Mouse (Mus musculus) urinary bladder, postnatal 10 days (tissue): ENCODE results near the gene Farp1.

Experiments used
- DNase-seq: peaks from one replicate; pipeline ENCODE4 v3.0.0; 2022; ENCODE audit warnings: low spot score

Farp1 gene

GRCm38 (mm10) chr14:121314934-121315333, 279.9 kb downstream of the Farp1 start:
- DNase-seq: no peak

- no peak for DNase-seq
Observed at GRCm38 (mm10) chr14:121316136-121316535, 281.1 kb downstream of the Farp1 start.

DNA sequence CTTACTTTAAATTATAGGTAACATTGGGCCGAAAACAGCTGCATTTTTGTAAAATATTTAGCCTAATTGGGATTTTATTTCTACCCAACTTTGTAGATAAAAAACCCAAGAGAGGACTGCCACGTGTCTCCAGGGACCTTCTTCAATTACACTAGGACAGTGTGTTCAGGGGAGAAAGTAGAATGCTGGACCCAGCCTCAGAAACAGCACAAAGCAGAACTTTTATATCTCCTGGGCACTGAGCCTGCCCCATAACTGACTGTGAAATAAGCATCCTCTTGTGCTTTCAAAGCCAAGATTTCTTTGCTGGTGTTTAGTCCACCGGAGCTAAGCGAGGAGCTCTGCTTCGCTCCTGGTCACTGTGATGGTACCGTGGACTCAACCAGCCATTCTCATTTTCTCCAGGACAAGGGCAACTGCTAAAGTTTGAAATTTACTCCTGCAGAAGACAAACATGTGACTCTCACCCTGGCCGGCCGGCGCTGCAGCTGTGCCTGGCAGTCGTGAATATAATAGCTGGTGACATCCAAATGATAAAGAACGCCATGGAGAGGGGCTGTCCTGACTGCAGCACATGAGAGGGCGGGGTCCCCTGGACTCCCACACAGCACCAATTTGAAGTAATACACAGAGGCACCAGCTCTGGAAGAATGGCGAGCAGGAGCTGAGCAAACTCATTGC, 281.8 kb downstream of the Farp1 start:
- DNase-seq: no peak

GRCm38 (mm10) chr14:121317312-121317671, 282.3 kb downstream of the Farp1 start:
- DNase-seq: no peak

GRCm38 (mm10) chr14:121318382-121318781, 283.4 kb downstream of the Farp1 start:
- no peak for DNase-seq

DNA sequence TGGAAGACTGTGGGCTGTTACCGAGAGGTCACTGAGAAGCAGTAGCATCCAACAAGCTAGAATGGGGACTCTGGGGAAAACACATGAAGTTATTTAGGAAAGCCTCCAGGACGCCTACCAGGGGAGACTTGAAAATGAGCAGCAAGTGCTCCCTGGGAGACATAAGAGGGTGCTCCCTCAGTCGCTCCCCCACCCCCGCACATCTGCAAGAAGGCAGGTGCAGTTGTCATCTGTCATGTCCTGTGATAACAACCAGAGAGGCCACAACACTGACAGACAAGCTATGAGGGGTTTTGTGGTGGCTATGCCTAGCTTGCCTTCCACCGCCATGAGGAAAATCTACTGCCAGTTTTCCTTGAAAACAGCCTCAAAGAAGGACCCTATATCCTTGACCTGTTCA, 287.1 kb downstream of the Farp1 start:
- no peak for DNase-seq

DNA sequence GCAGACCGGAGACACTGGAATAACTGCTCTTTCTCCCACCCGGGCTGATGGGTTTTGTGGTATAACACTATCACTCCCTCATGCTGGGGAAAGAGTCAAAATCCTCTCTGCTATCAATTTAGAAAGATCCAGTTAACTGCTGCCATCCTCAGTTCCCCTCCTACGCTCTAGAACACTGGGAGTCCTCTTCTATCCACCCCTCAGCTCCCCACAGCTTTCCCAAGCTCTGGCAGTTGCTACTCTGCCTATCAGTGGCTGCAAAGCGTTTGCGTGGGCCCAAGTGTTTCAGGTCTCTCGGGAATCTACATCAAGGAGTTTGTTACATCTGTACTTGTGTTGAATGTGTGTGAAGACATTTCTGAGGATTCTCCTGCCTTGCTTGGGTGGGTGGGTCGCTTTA, 287.6 kb downstream of the Farp1 start:
- DNase-seq: no peak

DNA sequence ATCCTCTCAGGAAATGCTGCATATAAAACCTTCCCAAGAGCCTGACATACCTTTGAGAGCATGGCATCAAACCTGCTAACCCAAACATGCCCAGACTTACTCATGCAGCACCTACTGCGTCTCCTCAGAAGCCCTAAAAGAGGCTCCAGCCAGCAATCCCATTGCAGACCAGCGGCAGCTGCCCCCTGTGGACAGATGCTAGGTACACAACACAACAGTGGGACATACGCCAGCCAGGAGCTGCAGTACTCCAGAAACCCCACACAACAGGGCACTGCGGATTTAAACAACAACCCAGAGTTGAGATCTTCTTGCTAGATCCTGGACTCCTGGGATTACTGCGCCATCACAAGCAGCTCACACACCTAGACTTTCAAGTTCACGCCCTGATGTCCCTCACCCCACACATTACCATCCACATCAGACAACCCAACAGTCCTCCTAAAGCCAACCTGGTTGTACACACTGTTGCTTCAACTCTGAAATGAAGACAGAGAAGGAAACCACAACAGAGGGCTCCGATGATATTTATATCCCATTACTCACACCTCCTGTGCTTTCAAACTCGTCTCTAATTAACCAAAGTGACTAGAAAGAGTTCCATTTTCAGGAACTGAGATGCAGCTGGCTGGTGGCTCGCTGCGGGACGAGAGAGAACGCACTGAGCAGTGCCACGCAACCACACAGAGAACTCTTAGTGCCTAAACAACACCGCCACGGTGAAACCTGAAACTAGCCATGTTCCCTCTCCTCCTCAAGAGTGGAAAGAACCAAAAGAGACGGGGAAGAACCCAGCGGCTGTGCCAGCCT, 289.7 kb downstream of the Farp1 start:
- DNase-seq: no peak

DNA sequence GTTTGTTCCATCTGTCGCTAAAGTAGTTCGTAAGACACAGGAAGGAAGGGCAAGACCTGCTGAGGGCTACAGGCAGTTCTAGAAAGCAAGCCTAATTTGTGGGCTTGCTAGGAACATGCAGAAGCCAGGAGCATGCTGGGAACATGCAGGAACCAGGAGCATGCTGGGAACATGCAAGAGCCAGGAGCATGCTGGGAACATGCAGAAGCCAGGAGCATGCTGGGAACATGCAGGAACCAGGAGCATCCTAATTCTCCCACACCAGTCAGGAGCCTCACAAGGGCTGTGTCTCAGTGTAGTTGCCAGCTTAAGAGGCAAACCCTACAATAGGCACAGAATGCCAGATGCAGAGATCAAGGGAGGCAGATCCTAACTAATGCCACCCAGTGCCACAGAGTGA, 291.4 kb downstream of the Farp1 start:
- no peak for DNase-seq

DNA sequence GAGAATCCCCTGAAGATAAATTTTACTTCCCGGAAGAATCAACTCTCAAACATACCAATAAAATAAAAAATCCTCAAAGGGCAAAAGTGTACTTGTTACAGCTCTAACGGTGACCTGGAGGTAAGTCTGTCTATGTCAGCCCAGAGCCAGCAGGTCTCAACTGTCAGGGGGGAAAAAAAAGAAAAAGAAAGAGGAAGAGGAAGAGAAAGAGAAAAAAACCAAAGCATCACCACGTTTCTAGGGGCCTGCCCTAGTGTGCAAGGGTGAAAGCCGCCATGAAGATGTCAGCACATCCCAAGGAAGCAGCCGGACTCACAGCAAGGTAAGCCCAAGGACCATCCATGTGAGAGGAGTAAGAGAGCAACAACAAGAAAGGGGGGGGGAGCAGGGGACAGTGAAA, 293.9 kb downstream of the Farp1 start:
- no peak for DNase-seq

DNA sequence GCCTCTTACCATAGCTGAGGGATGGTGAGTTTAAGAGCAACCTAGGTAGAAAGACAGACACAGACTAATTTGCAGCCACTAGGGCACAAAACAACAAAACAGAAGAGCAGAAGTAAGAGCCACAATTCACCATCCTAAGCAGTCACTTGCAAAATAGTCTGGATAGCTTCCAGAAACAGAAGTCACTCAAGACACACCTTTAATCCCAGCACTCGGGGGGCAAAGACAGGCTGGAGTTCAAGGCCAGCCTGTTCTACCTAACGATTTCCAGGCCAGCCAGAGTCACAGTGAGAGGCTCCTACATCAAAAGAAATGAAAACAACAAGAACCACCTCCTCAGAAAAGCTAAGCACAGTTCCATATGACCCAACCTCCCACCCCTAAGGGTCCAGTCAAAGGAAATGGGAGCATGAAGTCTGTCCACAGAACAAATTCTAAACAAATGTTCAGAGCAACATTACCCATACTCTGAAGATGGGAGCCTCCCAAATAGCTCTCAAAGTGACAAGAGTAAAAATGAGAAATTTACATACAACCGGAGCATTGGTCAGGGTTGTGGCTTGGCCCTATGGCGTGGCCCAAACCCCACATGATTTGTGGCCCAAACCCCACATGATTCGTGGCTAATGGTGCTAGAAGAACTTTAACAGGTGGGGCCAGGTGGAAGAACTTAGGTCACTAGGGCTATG, 294.5 kb downstream of the Farp1 start:
- DNase-seq: no peak

- DNase-seq: no peak
Observed at GRCm38 (mm10) chr14:121330090-121330408, 295.0 kb downstream of the Farp1 start.
